Mouse (Mus musculus): ENCODE results near the gene Raet1e. TPM values are rescaled to one million over a fixed set of nuclear protein-coding genes. Genes with fewer than 3 reads are reported as not detected.
"Not testable (repeated sequence)": the region's sequence is repeated elsewhere in the genome, so short reads cannot be mapped to it uniquely, and the experiment has no call there.

Gene Raet1e
- polyA plus RNA-seq, 2 experiments, result 0.57 to 1.4 TPM

GRCm38 (mm10) chr10:22149073-22149690, 9.2 kb upstream of the Raet1e start, which contains the start of gene E030030I06Rik:
TSS of gene E030030I06Rik (minus strand) at chr10:22149270.
- DNase-seq (ENCODE audit: low read depth in 3 of 3, low spot score in 3 of 3) (no peak), ATAC-seq (ENCODE audit: insufficient read depth) (no peak)
- TF ChIP-seq CTCF (IDR thresholded peaks at IDR 0.05; ENCODE audit: low read depth), result no peak
- no peak for TF ChIP-seq EP300 (IDR thresholded peaks at IDR 0.05; ENCODE audit: low read depth)
- H3K4me3 ChIP-seq (ENCODE audit: insufficient read depth in 1 of 2, low read depth in 2 of 2, low read length in 2 of 2), result peak within 1 kb of the TSS; percentile 56 to 68
- H3K4me1 ChIP-seq (replicated peaks; ENCODE audit: control insufficient read depth in 2 of 2, insufficient read depth in 2 of 2, low read length in 1 of 2), result no peaks in the 10 kb centered on the region
- H3K9ac ChIP-seq (replicated peaks), result peak within 1 kb of the TSS; percentile 28; the same call in 1 of the 2 replicates
- H3K27ac ChIP-seq, result no peak within 1 kb of the TSS
- H3K4me2 ChIP-seq (ENCODE audit: low read depth), result peak within 1 kb of the TSS; percentile 62
- peaks cover 48% of the 10 kb centered on the region for H3K27me3 ChIP-seq (ENCODE audit: control insufficient read depth, insufficient read depth, low read length)
- H3K9me3 ChIP-seq (ENCODE audit: control insufficient read depth, low read length), result no peaks in the 10 kb centered on the region
- no peaks in the 10 kb centered on the region for H3K36me3 ChIP-seq (replicated peaks; ENCODE audit: control insufficient read depth, insufficient read depth, low read depth)
- WGBS (ENCODE audit: insufficient replicate concordance), result under 1% methylated on average over 37 of the region's 37 CpGs

GRCm38 (mm10) chr10:22149691-22150465, 8.5 kb upstream of the Raet1e start:
- no peaks in the 10 kb centered on the region for H3K9me3 ChIP-seq (ENCODE audit: control insufficient read depth, low read length)
- H3K4me1 ChIP-seq (replicated peaks; ENCODE audit: control insufficient read depth in 2 of 2, insufficient read depth in 2 of 2, low read length in 1 of 2), result no peaks in the 10 kb centered on the region
- peaks cover 55% of the 10 kb centered on the region for H3K27me3 ChIP-seq (ENCODE audit: control insufficient read depth, insufficient read depth, low read length)
- TF ChIP-seq CTCF (IDR thresholded peaks at IDR 0.05; ENCODE audit: low read depth) (no peak), EP300 (IDR thresholded peaks at IDR 0.05; ENCODE audit: low read depth) (no peak)
- peak overlapping the region; percentile 62 for H3K4me2 ChIP-seq (ENCODE audit: low read depth)
- H3K36me3 ChIP-seq (replicated peaks; ENCODE audit: control insufficient read depth, insufficient read depth, low read depth), result no peaks in the 10 kb centered on the region
- H3K4me3 ChIP-seq (ENCODE audit: insufficient read depth in 1 of 2, low read depth in 2 of 2, low read length in 2 of 2), result peak overlapping the region; percentile 56 to 68
- WGBS (ENCODE audit: insufficient replicate concordance), result 2% methylated on average over 50 of the region's 50 CpGs
- no peak overlapping the region for H3K27ac ChIP-seq
- ATAC-seq (ENCODE audit: insufficient read depth) (no peak), DNase-seq (ENCODE audit: low read depth in 3 of 3, low spot score in 3 of 3) (no peak)
- H3K9ac ChIP-seq (replicated peaks), result no peak overlapping the region

- Histone ChIP-seq H3K4me3 (ENCODE audit: insufficient read depth in 1 of 2, low read depth in 2 of 2, low read length in 2 of 2) (0 out of 4 replicates have a peak overlapping the region, but pooled peaks of 1 of the 2 experiments have one; percentile 18), H3K9me3 (ENCODE audit: control insufficient read depth, low read length) (no peaks in the 10 kb centered on the region), H3K36me3 (replicated peaks; ENCODE audit: control insufficient read depth, insufficient read depth, low read depth) (no peaks in the 10 kb centered on the region), H3K9ac (replicated peaks) (no peak overlapping the region), H3K4me2 (ENCODE audit: low read depth) (no peak overlapping the region), H3K27ac (no peak overlapping the region), H3K4me1 (replicated peaks; ENCODE audit: control insufficient read depth in 2 of 2, insufficient read depth in 2 of 2, low read length in 1 of 2) (no peaks in the 10 kb centered on the region), H3K27me3 (ENCODE audit: control insufficient read depth, insufficient read depth, low read length) (peaks cover 62% of the 10 kb centered on the region)
- ATAC-seq (ENCODE audit: insufficient read depth) (no peak), DNase-seq (ENCODE audit: low read depth in 3 of 3, low spot score in 3 of 3) (no peak)
- WGBS (ENCODE audit: insufficient replicate concordance), result under 1% methylated on average over 27 of the region's 27 CpGs
- TF ChIP-seq CTCF (IDR thresholded peaks at IDR 0.05; ENCODE audit: low read depth), result no peak
- TF ChIP-seq EP300 (IDR thresholded peaks at IDR 0.05; ENCODE audit: low read depth), result no peak
Observed at GRCm38 (mm10) chr10:22150593-22150992, 7.8 kb upstream of the Raet1e start.

GRCm38 (mm10) chr10:22151056-22151862, 7.1 kb upstream of the Raet1e start:
- not testable (repeated sequence) for ATAC-seq (ENCODE audit: insufficient read depth); H3K4me1 ChIP-seq (replicated peaks; ENCODE audit: control insufficient read depth in 2 of 2, insufficient read depth in 2 of 2, low read length in 1 of 2); H3K4me2 ChIP-seq (ENCODE audit: low read depth); DNase-seq (ENCODE audit: low read depth in 3 of 3, low spot score in 3 of 3); H3K27ac ChIP-seq; H3K36me3 ChIP-seq (replicated peaks; ENCODE audit: control insufficient read depth, insufficient read depth, low read depth); H3K9me3 ChIP-seq (ENCODE audit: control insufficient read depth, low read length); H3K9ac ChIP-seq (replicated peaks); H3K4me3 ChIP-seq (ENCODE audit: insufficient read depth in 1 of 2, low read depth in 2 of 2, low read length in 2 of 2)
- peaks cover 68% of the 10 kb centered on the region for H3K27me3 ChIP-seq (ENCODE audit: control insufficient read depth, insufficient read depth, low read length)
- 2% methylated on average over 49 of the region's 55 CpGs for WGBS (ENCODE audit: insufficient replicate concordance)

- peaks cover 76% of the 10 kb centered on the region for H3K27me3 ChIP-seq (ENCODE audit: control insufficient read depth, insufficient read depth, low read length)
- H3K36me3 ChIP-seq (replicated peaks; ENCODE audit: control insufficient read depth, insufficient read depth, low read depth); DNase-seq (ENCODE audit: low read depth in 3 of 3, low spot score in 3 of 3); H3K4me1 ChIP-seq (replicated peaks; ENCODE audit: control insufficient read depth in 2 of 2, insufficient read depth in 2 of 2, low read length in 1 of 2); ATAC-seq (ENCODE audit: insufficient read depth); H3K27ac ChIP-seq; H3K9ac ChIP-seq (replicated peaks); H3K9me3 ChIP-seq (ENCODE audit: control insufficient read depth, low read length); H3K4me3 ChIP-seq (ENCODE audit: insufficient read depth in 1 of 2, low read depth in 2 of 2, low read length in 2 of 2); H3K4me2 ChIP-seq (ENCODE audit: low read depth): not testable (repeated sequence)
- 4% methylated on average over 11 of the region's 11 CpGs for WGBS (ENCODE audit: insufficient replicate concordance)
Observed at GRCm38 (mm10) chr10:22151863-22152640, 6.3 kb upstream of the Raet1e start.

- H3K9me3 ChIP-seq (ENCODE audit: control insufficient read depth, low read length); H3K36me3 ChIP-seq (replicated peaks; ENCODE audit: control insufficient read depth, insufficient read depth, low read depth); H3K4me3 ChIP-seq (ENCODE audit: insufficient read depth in 1 of 2, low read depth in 2 of 2, low read length in 2 of 2); H3K4me2 ChIP-seq (ENCODE audit: low read depth); H3K9ac ChIP-seq (replicated peaks); H3K27ac ChIP-seq; DNase-seq (ENCODE audit: low read depth in 3 of 3, low spot score in 3 of 3); H3K4me1 ChIP-seq (replicated peaks; ENCODE audit: control insufficient read depth in 2 of 2, insufficient read depth in 2 of 2, low read length in 1 of 2); ATAC-seq (ENCODE audit: insufficient read depth): not testable (repeated sequence)
- WGBS (ENCODE audit: insufficient replicate concordance), result 4% methylated on average over 7 of the region's 7 CpGs
- peaks cover 87% of the 10 kb centered on the region for H3K27me3 ChIP-seq (ENCODE audit: control insufficient read depth, insufficient read depth, low read length)
Observed at GRCm38 (mm10) chr10:22153147-22153690, 5.2 kb upstream of the Raet1e start.
